Mouse (Mus musculus): ENCODE results near the gene Ckmt1. TPM values are rescaled to one million over a fixed set of nuclear protein-coding genes. Genes with fewer than 3 reads are reported as not detected.

Gene Ckmt1
- polyA plus RNA-seq, 2 experiments = 7.1 to 20.1 TPM

- 4% methylated on average over 4 of the region's 4 CpGs for WGBS
- Histone ChIP-seq H3K27ac (replicated peaks; ENCODE audit: low read depth, low read length) (no peak overlapping the region), H3K9ac (ENCODE audit: low read depth, low read length, severe bottlenecking) (no peak overlapping the region), H3K9me3 (ENCODE audit: control insufficient read depth, low read length) (no peaks in the 10 kb centered on the region), H3K4me1 (ENCODE audit: control insufficient read depth, insufficient read depth, low read length) (peaks cover 7% of the 10 kb centered on the region), H3K27me3 (ENCODE audit: control insufficient read depth, insufficient read depth, low read length) (peaks cover 6% of the 10 kb centered on the region), H3K36me3 (ENCODE audit: control insufficient read depth, insufficient read depth, low read length) (no peaks in the 10 kb centered on the region), H3K4me3 (replicated peaks; ENCODE audit: low read length) (no peak overlapping the region), H3K4me2 (replicated peaks; ENCODE audit: low read depth, low read length, severe bottlenecking) (peak overlapping the region; percentile 38)
- ATAC-seq (ENCODE audit: low FRiP score, low read depth) = no peak
- TF ChIP-seq POLR2A (IDR thresholded peaks at IDR 0.05; ENCODE audit: borderline replicate concordance, extremely low read depth, insufficient read depth, insufficient read length) = no peak
- no peak for DNase-seq (ENCODE audit: low spot score)
Measured at GRCm38 (mm10) chr2:121357961-121358360, 447 bp downstream of the Ckmt1 start.

DNA sequence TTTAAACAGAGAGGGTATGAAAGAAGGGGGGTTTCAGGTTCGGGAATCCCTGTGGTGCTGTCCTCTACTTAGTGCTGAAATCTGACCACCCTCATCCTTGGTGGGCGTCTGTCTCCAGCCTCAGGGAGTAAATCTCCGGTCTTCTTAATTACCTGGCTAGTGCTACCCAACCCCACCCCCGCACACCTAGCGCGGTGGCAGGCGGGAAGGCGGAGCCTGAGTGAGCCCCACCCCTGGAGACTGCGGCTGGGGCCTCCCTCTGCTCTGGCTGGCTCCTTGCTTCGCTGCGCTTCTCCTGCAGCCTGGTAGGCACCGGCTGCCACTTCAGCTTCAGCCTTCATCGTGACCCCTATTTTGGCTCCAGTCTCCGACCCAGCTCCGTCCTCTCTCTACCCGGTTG, 867 bp downstream of the Ckmt1 start:
- H3K27ac ChIP-seq (replicated peaks; ENCODE audit: low read depth, low read length) = no peak overlapping the region
- peak overlapping the region; percentile 38 for H3K4me2 ChIP-seq (replicated peaks; ENCODE audit: low read depth, low read length, severe bottlenecking)
- WGBS = 2% methylated on average over 16 of the region's 16 CpGs
- peaks cover 7% of the 10 kb centered on the region for H3K4me1 ChIP-seq (ENCODE audit: control insufficient read depth, insufficient read depth, low read length)
- peak overlapping the region; percentile 15; the same call in 1 of the 2 replicates for H3K4me3 ChIP-seq (replicated peaks; ENCODE audit: low read length)
- no peaks in the 10 kb centered on the region for H3K36me3 ChIP-seq (ENCODE audit: control insufficient read depth, insufficient read depth, low read length)
- DNase-seq (ENCODE audit: low spot score) = peak; percentile 30
- no peak for TF ChIP-seq POLR2A (IDR thresholded peaks at IDR 0.05; ENCODE audit: borderline replicate concordance, extremely low read depth, insufficient read depth, insufficient read length)
- no peak for ATAC-seq (ENCODE audit: low FRiP score, low read depth)
- H3K9me3 ChIP-seq (ENCODE audit: control insufficient read depth, low read length) = no peaks in the 10 kb centered on the region
- no peak overlapping the region for H3K9ac ChIP-seq (ENCODE audit: low read depth, low read length, severe bottlenecking)
- H3K27me3 ChIP-seq (ENCODE audit: control insufficient read depth, insufficient read depth, low read length) = peaks cover 6% of the 10 kb centered on the region

GRCm38 (mm10) chr2:121359461-121359860, 1.9 kb downstream of the Ckmt1 start:
- DNase-seq (ENCODE audit: low spot score) (no peak), ATAC-seq (ENCODE audit: low FRiP score, low read depth) (no peak)

DNA sequence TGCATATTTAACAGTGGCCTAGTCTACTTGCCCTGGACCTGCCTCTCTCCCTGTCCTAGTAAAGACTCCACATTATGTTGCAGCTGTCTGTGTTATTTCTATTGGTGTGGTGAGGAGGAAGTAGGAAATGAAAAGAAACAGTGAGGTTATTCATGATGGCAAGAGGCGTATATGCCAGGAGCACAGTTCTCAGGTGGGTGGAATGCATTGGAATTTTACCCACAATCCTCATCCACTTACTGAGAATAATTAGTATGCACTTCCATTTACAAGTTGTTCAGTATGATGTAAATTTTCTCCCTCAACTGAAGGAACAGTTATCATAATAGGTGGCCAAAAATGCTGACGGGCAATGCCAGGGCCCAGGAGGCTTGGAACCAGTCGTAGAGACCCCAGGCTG, 6.1 kb downstream of the Ckmt1 start:
- WGBS = 78% methylated on average over 3 of the region's 3 CpGs
- Histone ChIP-seq H3K27ac (replicated peaks; ENCODE audit: low read depth, low read length) (no peak overlapping the region), H3K4me2 (replicated peaks; ENCODE audit: low read depth, low read length, severe bottlenecking) (no peak overlapping the region), H3K27me3 (ENCODE audit: control insufficient read depth, insufficient read depth, low read length) (peaks cover 3% of the 10 kb centered on the region), H3K4me3 (replicated peaks; ENCODE audit: low read length) (no peak overlapping the region), H3K36me3 (ENCODE audit: control insufficient read depth, insufficient read depth, low read length) (no peaks in the 10 kb centered on the region), H3K9me3 (ENCODE audit: control insufficient read depth, low read length) (no peaks in the 10 kb centered on the region), H3K4me1 (ENCODE audit: control insufficient read depth, insufficient read depth, low read length) (peaks cover 2% of the 10 kb centered on the region), H3K9ac (ENCODE audit: low read depth, low read length, severe bottlenecking) (no peak overlapping the region)
- DNase-seq (ENCODE audit: low spot score) = no peak
- no peak for TF ChIP-seq POLR2A (IDR thresholded peaks at IDR 0.05; ENCODE audit: borderline replicate concordance, extremely low read depth, insufficient read depth, insufficient read length)
- no peak for ATAC-seq (ENCODE audit: low FRiP score, low read depth)

More at GRCm38 (mm10) chr2:121359461-121359860, 1.9 kb downstream of the Ckmt1 start:
- H3K27me3 ChIP-seq (ENCODE audit: control insufficient read depth, insufficient read depth, low read length) = peaks cover 6% of the 10 kb centered on the region
- no peak overlapping the region for H3K9ac ChIP-seq (ENCODE audit: low read depth, low read length, severe bottlenecking)
- 52% methylated on average over 4 of the region's 4 CpGs for WGBS
- no peak for TF ChIP-seq POLR2A (IDR thresholded peaks at IDR 0.05; ENCODE audit: borderline replicate concordance, extremely low read depth, insufficient read depth, insufficient read length)
- no peak overlapping the region for H3K27ac ChIP-seq (replicated peaks; ENCODE audit: low read depth, low read length)
- no peak overlapping the region for H3K4me2 ChIP-seq (replicated peaks; ENCODE audit: low read depth, low read length, severe bottlenecking)
- peaks cover 7% of the 10 kb centered on the region for H3K4me1 ChIP-seq (ENCODE audit: control insufficient read depth, insufficient read depth, low read length)
- no peaks in the 10 kb centered on the region for H3K36me3 ChIP-seq (ENCODE audit: control insufficient read depth, insufficient read depth, low read length)
- no peak overlapping the region for H3K4me3 ChIP-seq (replicated peaks; ENCODE audit: low read length)
- H3K9me3 ChIP-seq (ENCODE audit: control insufficient read depth, low read length) = no peaks in the 10 kb centered on the region

- WGBS = 72% methylated on average over 2 of the region's 2 CpGs
- ATAC-seq (ENCODE audit: low FRiP score, low read depth) (no peak), DNase-seq (ENCODE audit: low spot score) (peak; percentile 14)
Measured at GRCm38 (mm10) chr2:121368831-121369230, 11.3 kb downstream of the Ckmt1 start.

DNA sequence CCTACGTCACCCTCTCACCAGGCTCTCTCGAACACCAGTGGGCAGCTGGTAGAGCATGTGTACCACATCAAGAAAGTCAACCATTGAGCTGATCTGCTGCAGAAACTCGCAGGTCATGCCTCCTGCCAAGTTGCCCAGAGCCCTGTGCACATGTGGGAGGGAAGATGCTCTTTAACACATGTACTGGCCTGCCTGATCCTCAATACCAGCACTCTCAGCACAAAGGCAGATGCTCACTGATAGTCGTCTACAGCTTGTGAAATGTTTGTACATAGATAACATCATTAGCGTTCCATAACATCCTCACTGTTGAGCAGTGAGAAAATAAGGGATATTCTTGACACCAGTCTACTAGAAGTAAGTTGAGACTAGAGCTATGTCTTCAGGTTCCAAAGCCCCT, 13.4 kb downstream of the Ckmt1 start:
- ATAC-seq (ENCODE audit: low FRiP score, low read depth) = no peak
- no peaks in the 10 kb centered on the region for H3K9me3 ChIP-seq (ENCODE audit: control insufficient read depth, low read length)
- no peak overlapping the region for H3K9ac ChIP-seq (ENCODE audit: low read depth, low read length, severe bottlenecking)
- no peak overlapping the region for H3K27ac ChIP-seq (replicated peaks; ENCODE audit: low read depth, low read length)
- no peak for TF ChIP-seq POLR2A (IDR thresholded peaks at IDR 0.05; ENCODE audit: borderline replicate concordance, extremely low read depth, insufficient read depth, insufficient read length)
- DNase-seq (ENCODE audit: low spot score) = no peak
- 81% methylated on average over 5 of the region's 5 CpGs for WGBS
- no peaks in the 10 kb centered on the region for H3K27me3 ChIP-seq (ENCODE audit: control insufficient read depth, insufficient read depth, low read length)
- no peak overlapping the region for H3K4me2 ChIP-seq (replicated peaks; ENCODE audit: low read depth, low read length, severe bottlenecking)
- no peaks in the 10 kb centered on the region for H3K4me1 ChIP-seq (ENCODE audit: control insufficient read depth, insufficient read depth, low read length)
- H3K36me3 ChIP-seq (ENCODE audit: control insufficient read depth, insufficient read depth, low read length) = no peaks in the 10 kb centered on the region
- no peak overlapping the region for H3K4me3 ChIP-seq (replicated peaks; ENCODE audit: low read length)

More at GRCm38 (mm10) chr2:121368831-121369230, 11.3 kb downstream of the Ckmt1 start:
- Histone ChIP-seq H3K9me3 (ENCODE audit: control insufficient read depth, low read length) (no peaks in the 10 kb centered on the region), H3K36me3 (ENCODE audit: control insufficient read depth, insufficient read depth, low read length) (no peaks in the 10 kb centered on the region), H3K27me3 (ENCODE audit: control insufficient read depth, insufficient read depth, low read length) (no peaks in the 10 kb centered on the region), H3K9ac (ENCODE audit: low read depth, low read length, severe bottlenecking) (no peak overlapping the region), H3K27ac (replicated peaks; ENCODE audit: low read depth, low read length) (no peak overlapping the region), H3K4me3 (replicated peaks; ENCODE audit: low read length) (no peak overlapping the region), H3K4me2 (replicated peaks; ENCODE audit: low read depth, low read length, severe bottlenecking) (no peak overlapping the region), H3K4me1 (ENCODE audit: control insufficient read depth, insufficient read depth, low read length) (no peaks in the 10 kb centered on the region)
- no peak for TF ChIP-seq POLR2A (IDR thresholded peaks at IDR 0.05; ENCODE audit: borderline replicate concordance, extremely low read depth, insufficient read depth, insufficient read length)
